Mouse (Mus musculus): ENCODE data around the gene 4930432K21Rik. TPM values are rescaled to one million over a fixed set of nuclear protein-coding genes. Genes with fewer than 3 reads are reported as not detected.
A peak's percentile ranks its signal among the peaks of the same experiment; 100 is the strongest.

4930432K21Rik gene
- total RNA-seq, 2 experiments from 2014 or later, result 2.9 to 3.2 TPM

- DNase-seq (ENCODE audit: extremely low spot score in 1 of 2, low spot score in 2 of 2), result no peak
- intact Hi-C loops (cut with DNase I), result no loop called here
These were observed 7.0 kb upstream of the 4930432K21Rik start for GRCm38 (mm10) chr8:84140838-84141237.

- DNase-seq (ENCODE audit: extremely low spot score in 1 of 2, low spot score in 2 of 2), result no peak
- intact Hi-C loops (cut with DNase I), result no loop called here
These were observed 3.1 kb upstream of the 4930432K21Rik start for GRCm38 (mm10) chr8:84144636-84145245.

- peak in 1 of 2 experiments; percentile 61 for DNase-seq (ENCODE audit: extremely low spot score in 1 of 2, low spot score in 2 of 2)
- intact Hi-C loops (cut with DNase I), result no loop called here
These were observed 480 bp upstream of the 4930432K21Rik start for GRCm38 (mm10) chr8:84147324-84147766.

- peak in 1 of 2 experiments; percentile 41 for DNase-seq (ENCODE audit: extremely low spot score in 1 of 2, low spot score in 2 of 2)
- intact Hi-C loops (cut with DNase I), result no loop called here
These were observed 666 bp downstream of the 4930432K21Rik start for GRCm38 (mm10) chr8:84148531-84148850.

- no peak for DNase-seq (ENCODE audit: extremely low spot score in 1 of 2, low spot score in 2 of 2)
- intact Hi-C loops (cut with DNase I), result no loop called here
These were observed 1.4 kb downstream of the 4930432K21Rik start for GRCm38 (mm10) chr8:84149181-84149580.

GRCm38 (mm10) chr8:84157620-84158019 lies 9.8 kb downstream of the 4930432K21Rik start:
- intact Hi-C loops (cut with DNase I), result no loop called here
- DNase-seq (ENCODE audit: extremely low spot score in 1 of 2, low spot score in 2 of 2), result no peak

GRCm38 (mm10) chr8:84167696-84168095 lies 19.9 kb downstream of the 4930432K21Rik start:
- no peak for DNase-seq (ENCODE audit: extremely low spot score in 1 of 2, low spot score in 2 of 2)
- intact Hi-C loops (cut with DNase I), result no loop called here

GRCm38 (mm10) chr8:84170096-84170495 lies 22.3 kb downstream of the 4930432K21Rik start:
- no peak for DNase-seq (ENCODE audit: extremely low spot score in 1 of 2, low spot score in 2 of 2)
- intact Hi-C loops (cut with DNase I), result no loop called here

- intact Hi-C loops (cut with DNase I), result no loop called here
- no peak for DNase-seq (ENCODE audit: extremely low spot score in 1 of 2, low spot score in 2 of 2)
These were observed 26.0 kb downstream of the 4930432K21Rik start for GRCm38 (mm10) chr8:84173861-84174260.

- DNase-seq (ENCODE audit: extremely low spot score in 1 of 2, low spot score in 2 of 2), result no peak
- intact Hi-C loops (cut with DNase I), result no loop called here
These were observed 28.7 kb downstream of the 4930432K21Rik start for GRCm38 (mm10) chr8:84176560-84176959.

GRCm38 (mm10) chr8:84177405-84177804 lies 29.6 kb downstream of the 4930432K21Rik start:
- intact Hi-C loops (cut with DNase I), result no loop called here
- DNase-seq (ENCODE audit: extremely low spot score in 1 of 2, low spot score in 2 of 2), result no peak

- DNase-seq (ENCODE audit: extremely low spot score in 1 of 2, low spot score in 2 of 2), result no peak
- intact Hi-C loops (cut with DNase I), result no loop called here
These were observed 30.8 kb downstream of the 4930432K21Rik start for GRCm38 (mm10) chr8:84178592-84178991.

- intact Hi-C loops (cut with DNase I), result no loop called here
- DNase-seq (ENCODE audit: extremely low spot score in 1 of 2, low spot score in 2 of 2), result no peak
These were observed 32.1 kb downstream of the 4930432K21Rik start for GRCm38 (mm10) chr8:84179946-84180345.

GRCm38 (mm10) chr8:84180530-84181190 lies 32.8 kb downstream of the 4930432K21Rik start:
- intact Hi-C loops (cut with DNase I), result no loop called here
- peak in 1 of 2 experiments; percentile 68 for DNase-seq (ENCODE audit: extremely low spot score in 1 of 2, low spot score in 2 of 2)

- intact Hi-C loops (cut with DNase I), result no loop called here
- no peak for DNase-seq (ENCODE audit: extremely low spot score in 1 of 2, low spot score in 2 of 2)
These were observed 35.0 kb downstream of the 4930432K21Rik start for GRCm38 (mm10) chr8:84182833-84183232.

- intact Hi-C loops (cut with DNase I), result no loop called here
These were observed 35.6 kb downstream of the 4930432K21Rik start for GRCm38 (mm10) chr8:84183261-84184084.

GRCm38 (mm10) chr8:84184085-84185043 lies 36.5 kb downstream of the 4930432K21Rik start:
- intact Hi-C loops (cut with DNase I), result loop anchor here (5.0 kb wide), 1 partner anchor 173 kb away; no protein-coding TSS in a partner anchor
- no peak for DNase-seq (ENCODE audit: extremely low spot score in 1 of 2, low spot score in 2 of 2)

More at GRCm38 (mm10) chr8:84183261-84184084, 35.6 kb downstream of the 4930432K21Rik start:
- DNase-seq (ENCODE audit: extremely low spot score in 1 of 2, low spot score in 2 of 2), result peak in 1 of 2 experiments; percentile 68

GRCm38 (mm10) chr8:84185117-84185516 lies 37.3 kb downstream of the 4930432K21Rik start, which contains the start of gene Nanos3:
Gene Nanos3 (minus strand): TSS chr8:84185217.
- intact Hi-C loops (cut with DNase I), result loop anchor here (5.0 kb wide), 1 partner anchor 172 kb away; no protein-coding TSS in a partner anchor

More at GRCm38 (mm10) chr8:84185117-84185516, 37.3 kb downstream of the 4930432K21Rik start, which contains the start of gene Nanos3:
- DNase-seq (ENCODE audit: extremely low spot score in 1 of 2, low spot score in 2 of 2), result no peak
